Mouse (Mus musculus): Measurements from ENCODE around the gene Onecut3.

DNA sequence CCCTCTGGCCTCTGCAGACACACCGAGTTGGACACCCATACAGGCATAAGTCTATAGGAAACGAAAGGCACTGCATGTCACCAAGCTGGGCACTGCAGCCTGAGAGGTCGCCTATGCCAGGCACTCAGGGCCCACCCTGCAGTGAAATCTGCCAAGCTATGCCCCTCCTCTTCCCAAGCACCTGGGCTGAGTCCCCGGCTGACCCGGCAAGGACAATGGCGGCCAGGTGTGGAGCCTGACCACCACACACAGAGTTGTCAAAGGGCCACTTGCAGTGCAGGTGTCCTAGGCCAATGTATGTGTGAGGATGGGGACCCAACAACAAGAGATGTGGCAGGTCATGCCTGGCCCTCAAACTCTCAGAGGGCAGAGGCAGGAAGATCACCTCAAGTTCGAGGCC lies 64.8 kb downstream of the Onecut3 start:
- TF ChIP-seq CTCF (IDR thresholded peaks at IDR 0.05; ENCODE audit: borderline replicate concordance, control insufficient read depth, extremely low read depth, insufficient read depth, low read length, poor library complexity), result no peak
- TF ChIP-seq POLR2A (IDR thresholded peaks at IDR 0.05; ENCODE audit: control insufficient read depth, extremely low read depth, insufficient read depth, low read length, poor library complexity), result no peak
